Mouse (Mus musculus): ENCODE results near the gene Mixl1.

Gene Mixl1

DNA sequence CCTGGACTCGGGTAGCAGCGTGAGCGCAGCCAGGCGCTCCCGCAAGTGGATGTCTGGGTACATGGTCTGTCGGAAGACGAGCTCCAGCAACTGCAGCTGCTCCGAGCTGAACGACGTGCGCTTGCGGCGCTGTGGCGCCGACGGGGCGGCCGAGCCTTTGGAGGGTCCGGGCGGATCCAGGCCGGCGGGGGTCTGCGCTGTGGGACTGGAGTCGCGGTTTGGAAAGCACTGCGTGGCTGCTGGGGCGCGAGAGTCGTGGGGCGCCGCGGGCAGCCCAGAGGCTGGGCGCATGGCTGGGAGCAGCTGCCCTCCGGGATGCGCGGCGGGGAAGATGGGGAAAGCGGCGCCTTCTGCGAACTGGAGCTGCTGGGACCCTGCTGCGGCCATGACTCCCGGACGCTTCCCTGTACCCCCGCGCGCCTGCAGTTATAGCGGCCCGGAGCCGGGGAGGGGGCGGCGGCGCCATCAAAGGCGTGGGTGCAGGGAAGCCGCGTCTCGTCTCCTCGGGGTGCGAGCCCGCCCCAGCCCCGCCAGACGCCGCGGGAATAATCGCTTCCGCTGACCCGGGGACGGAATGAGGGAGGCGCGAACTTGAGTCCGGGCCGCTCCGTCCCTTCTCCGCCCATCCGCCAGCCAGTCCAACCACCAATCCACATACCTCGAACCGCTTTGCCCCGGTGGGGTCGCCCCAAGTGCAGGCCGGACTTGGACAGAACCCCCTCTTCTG is at the start of gene Mixl1:
Gene Mixl1 (minus strand): TSS at position 409 of the 727 bp plus-strand sequence.
- DNase-seq: no peak

DNA sequence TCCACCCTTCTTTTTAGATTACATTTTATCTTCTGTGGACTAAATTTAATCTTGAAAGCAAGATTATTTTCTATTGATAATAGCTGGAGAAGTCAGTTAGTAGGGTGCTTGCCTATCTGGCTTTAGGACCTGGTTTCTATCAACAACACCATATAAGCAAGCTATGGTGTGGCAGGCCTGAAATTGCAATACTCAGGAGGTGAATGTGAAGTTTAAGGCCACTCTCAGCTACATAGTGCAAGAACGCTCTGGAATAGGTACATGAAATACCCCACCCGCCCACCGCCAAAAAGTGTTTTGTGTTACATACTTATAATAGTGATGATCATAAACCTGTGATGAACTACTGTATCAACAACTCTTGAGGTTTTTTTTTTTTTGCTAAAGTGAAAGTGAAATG is 32.4 kb upstream of the Mixl1 start:
- DNase-seq: no peak

DNA sequence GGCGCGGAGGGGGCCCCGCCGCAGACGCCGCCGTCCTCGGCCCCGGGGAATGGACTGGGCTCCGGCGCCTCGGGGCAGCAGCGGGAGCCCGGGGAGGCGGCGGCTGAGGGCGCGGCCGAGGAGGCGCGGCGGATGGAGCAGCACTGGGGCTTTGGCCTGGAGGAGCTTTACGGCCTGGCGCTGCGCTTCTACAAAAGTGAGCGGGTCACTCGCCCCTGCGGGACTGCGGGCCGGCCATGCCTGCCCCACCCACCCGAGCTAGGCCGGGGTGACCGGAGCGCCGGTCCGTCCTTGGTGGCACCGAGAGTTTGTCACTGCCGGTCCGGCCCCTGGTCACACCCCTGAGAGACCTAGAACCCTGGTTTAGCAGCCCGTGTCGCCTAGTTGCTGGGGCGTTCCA is 29.3 kb upstream of the Mixl1 start:
- no peak for DNase-seq

DNA sequence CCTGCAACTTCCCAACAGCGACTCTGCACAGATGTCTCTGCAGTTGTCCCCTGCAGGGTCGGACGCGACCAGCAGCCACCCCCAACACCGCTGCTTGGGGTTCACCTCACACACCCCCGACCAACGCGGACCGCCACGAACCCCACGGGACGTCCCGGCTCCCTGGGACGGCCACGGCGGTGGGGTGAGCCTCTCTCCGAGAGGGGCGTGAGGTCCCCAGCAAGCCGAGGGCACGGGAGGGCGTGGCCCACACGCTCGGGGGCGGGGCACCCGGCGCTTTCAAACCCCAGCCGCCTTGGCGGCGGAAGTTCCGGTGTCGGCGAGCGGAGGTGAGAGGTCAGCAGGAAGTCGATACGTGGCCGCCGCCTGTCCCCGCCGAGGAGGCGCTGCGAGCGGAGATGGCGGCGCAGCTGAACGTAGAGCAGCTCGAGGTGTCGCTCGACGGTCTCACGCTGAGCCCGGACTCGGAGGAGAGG is 28.9 kb upstream of the Mixl1 start, which contains the start of gene Acbd3:
Gene Acbd3 (plus strand): TSS at position 340 of the 476 bp plus-strand sequence.
- DNase-seq: peak; percentile 86

DNA sequence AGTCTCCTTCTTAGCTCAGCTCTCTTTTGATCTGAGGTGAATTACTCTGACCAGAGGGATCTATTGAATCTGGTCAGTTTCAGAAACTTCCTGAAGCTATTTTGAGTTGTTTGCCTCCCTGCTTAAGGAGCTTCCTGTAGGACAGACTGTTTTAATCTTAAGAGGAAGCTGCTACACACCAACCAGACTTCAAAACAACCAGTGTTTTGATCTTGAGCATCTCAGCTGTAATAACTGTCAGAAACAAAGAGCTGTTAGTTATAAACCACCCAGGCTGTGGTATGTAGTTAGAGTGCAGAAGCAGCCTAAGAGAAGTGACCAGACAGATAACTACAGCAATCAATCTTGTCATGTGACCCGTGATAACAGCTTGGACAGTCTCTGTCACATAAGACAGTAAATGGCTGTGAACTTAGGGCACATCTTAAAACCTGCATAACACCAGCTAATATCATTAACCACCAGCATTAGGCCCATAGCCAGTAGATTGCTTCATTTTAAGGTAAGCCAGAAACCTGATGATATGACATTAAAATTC is 26.9 kb upstream of the Mixl1 start:
- DNase-seq: no peak

DNA sequence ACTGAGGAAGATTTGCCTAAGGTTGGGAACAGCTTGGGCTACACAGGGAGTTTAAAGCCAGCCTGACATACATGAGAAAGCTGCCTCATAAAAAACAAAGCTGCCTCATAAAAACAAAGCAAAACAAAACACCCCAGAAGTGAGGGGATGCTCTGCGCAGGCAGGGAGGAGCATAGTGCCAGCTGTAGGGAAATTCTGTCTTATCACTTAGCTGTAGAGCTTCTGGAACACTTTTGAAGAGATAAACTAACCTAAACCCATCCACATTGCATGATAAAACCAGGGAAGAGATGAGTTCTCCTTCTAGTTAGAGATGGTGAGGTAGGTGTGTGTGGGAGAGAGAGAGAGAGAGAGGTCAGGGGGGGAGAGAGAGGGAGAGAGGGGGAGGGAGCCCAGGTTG is 25.8 kb upstream of the Mixl1 start:
- DNase-seq: no peak

DNA sequence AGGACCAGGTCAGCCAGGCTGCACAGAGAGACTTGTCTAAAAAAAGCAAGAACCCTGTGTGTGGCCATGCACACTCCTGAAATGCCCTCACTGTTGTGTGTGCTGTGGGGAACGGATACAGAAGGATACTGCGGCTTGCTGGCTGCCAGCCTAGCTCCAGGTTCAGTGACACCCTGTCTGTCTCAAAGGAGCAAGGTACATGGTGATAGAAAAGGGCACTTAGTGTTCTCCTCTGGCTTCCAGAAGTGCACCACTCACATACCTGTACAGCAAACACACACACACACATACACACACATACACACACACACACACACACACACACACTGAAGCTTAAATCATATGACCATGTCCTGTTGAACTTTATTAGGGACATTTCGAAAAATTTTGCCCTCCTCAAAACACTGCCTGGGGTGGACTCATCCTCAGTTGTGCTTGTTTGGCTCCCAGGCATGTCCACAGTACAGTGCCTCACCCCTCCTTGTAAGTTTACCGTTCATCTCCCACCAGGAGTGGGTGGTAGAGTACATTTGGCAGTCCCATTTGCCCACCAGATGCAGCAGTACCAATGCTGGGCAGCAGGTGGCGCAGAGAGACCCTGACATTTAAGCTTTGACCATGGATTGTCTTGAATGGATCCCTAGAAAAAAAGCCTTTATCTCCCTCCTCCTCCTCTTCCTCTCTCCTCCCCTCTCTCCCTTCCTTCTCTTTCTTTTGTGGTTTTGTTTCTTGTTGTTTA is 23.3 kb upstream of the Mixl1 start:
- peak; percentile 85 for DNase-seq

DNA sequence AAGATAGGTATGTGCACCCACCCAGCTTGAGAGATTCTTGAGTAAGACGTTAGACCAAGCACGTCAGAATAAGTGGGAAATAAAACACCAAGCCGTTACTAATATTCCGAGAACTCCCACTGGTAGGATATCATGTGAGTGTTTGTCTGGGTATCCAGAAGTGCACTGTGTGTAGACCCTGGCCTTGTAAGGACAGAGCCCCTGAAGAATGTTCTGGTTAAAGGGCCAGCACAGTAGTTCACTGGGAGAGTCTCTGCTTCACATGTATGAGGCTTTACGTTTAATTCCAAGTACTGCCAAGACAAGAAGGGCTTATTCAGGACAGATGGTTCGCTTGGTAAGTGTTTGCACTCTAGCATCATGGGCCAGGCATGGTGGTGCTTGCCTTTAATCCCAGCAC is 22.6 kb upstream of the Mixl1 start:
- DNase-seq: no peak

DNA sequence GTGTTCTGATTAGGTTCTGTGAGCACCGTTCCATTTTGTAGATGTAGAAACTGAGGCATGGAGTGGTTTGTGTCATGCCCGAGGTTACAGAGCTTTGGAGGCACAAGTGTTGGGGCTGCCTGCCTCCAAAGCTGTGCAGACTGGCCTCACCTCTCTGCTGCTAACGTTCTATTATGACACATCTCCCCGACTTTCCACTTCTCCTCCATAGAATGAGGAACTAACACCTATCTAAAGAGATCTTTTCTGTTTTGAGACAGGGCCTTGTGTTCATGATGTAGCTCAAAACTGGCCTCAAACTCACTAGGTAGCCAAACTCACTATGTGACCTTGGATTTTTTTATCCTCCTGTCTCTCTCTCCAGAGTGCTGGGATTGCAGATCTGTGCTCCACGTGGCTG is 21.9 kb upstream of the Mixl1 start:
- DNase-seq: no peak

DNA sequence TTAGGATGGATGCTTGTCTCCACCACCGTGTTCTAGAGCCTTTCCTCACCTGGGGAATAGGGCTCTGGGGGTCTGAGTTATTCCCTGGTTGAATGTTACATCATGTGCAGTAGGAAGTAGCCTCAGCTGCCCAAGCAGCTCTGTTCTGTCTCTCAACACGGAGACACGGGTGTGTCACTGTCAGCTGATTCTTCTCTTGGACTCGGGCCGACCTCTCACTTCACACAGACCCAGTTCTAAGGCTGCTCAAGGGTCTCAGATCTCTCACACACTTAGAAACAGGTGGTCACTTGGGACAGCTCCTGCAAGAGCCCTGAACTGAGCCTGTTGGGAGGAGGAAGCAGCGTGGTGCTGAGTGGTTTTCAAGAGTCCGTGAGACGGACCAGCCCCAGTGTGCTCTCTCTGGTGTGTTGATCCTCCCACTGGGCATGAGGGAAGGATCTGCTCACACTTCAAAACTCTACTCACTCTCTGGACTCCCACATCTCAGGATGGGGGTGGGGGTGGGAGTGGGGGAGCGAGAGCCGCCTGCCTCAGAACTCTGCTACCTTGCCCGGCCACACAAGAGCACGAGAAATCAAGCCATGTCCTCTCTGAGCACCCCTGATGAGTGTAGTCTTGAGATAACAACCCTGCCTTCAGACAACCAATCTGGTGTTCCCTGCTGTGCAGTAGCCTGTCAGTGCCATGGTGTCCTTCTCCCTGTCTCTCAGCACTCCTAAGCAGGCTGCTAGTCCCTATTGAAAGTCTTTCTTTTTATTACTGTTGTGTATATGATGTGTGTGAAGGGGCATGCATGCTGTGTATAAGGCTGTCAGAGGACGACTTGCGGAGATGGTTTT is 12.3 kb upstream of the Mixl1 start:
- DNase-seq: no peak

DNA sequence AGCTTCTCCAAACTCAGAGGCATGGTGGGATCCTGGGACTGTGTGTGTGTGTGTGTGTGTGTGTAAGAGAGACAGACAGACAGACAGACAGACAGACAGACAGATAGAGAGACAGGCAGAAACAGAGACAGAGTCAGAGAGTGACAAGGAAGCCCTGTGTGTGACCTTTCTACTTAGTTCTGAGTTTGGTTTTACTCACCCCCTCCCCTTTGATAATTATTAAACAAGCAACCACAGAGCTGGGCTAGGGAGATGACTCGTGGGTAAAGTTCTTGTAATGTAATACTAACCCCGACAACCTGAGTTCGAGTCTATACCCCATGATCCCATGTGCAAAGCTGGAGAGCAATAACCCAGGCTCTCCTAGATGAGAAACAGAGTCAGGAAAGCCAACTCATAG is 11.0 kb upstream of the Mixl1 start:
- no peak for DNase-seq

DNA sequence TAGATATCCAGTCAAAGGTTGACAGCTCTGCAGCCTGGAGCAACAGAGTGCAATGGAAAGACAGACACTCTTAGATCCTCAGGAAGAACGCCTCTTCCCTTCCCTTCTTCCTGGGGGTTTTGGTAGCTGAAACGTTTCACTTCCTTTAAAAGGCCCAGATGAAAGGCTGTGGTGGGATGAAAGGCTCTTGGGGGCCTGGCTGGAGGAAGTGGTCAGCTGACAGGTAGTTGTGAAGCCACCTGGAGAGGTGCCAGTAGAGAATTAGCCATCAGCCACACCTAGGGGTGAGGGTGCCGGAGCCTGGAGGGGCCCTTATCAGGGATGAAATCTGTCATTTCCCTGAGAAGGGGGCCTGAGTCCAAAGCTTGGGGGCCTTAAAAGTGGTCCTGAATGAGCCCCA is 10.5 kb upstream of the Mixl1 start:
- DNase-seq: no peak

DNA sequence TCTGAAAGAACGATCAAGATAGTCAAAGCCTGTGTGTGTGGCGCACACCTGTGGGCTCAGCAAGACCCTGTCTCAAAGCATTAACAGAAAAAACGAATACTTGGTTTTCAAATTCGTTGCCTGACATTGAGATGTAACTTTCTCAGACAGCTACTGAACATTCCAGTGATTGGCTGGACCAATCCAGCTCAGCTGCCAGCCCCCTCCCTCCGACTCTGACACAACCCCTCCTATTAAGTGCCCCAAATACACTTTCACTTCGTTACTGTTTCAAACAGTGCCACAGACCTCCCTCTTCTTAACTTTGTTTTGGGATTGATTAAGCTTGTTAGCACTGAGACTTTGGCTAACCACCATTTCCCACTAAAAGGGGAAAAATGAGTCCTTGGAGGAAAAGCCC is 6.6 kb upstream of the Mixl1 start:
- DNase-seq: no peak

DNA sequence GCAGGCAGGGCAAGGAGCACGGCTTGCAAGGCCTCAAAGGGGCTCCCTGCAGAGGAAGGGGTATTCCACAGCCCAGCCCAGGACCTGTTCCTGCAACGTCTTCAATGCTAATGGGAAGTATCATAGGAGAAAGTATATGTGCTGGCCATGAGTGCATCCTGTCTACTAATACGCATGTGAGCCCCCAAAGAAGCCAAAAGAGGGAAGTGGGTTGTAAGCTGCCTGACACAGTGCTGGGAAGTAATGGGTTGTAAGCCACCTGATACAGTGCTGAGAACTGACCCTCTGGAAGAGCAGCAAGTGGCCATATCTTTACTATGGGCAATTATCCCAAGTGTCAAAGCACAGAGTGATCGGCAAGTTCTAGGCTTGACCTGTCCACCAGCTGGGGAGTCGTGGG is 1.2 kb upstream of the Mixl1 start:
- no peak for DNase-seq

DNA sequence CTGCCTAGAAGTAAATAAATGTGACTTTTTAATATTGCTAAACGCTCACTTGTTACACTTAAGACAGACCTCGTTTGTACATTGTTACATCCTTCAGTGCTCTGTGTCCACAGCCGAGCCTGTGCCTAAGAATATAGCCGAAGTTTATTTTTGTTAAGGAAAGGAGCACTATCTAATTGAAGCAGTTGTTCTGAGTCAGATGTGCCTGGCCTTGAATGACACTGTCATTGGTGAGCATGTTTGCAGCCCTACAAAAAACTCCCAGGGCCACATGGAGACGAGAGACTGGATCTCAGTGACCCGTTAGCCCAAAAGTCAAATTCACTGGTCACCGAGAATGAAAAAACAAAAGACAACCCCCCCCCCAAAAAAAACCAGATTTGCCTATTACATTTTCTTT is 5.5 kb downstream of the Mixl1 start:
- no peak for DNase-seq
